Mouse (Mus musculus) liver, embryonic 12.5 days (tissue): Measurements from ENCODE around the gene Notum. TPM values are rescaled to one million over a fixed set of nuclear protein-coding genes. Genes with fewer than 3 reads are reported as not detected.

Experiments
- ATAC-seq: fragments of 200-750 bp; cut with Nextera tagmentation; 2 replicates; pipeline ENCODE4 v1.8.0; 2017; ENCODE audit warnings: moderate number of reproducible peaks, mild to moderate bottlenecking, moderate library complexity
- H3K27ac ChIP-seq: fragments of 300-500 bp; sonication (generic); 2 replicates; pipeline ENCODE4 v1.5.1; 2016; ENCODE audit warnings: mild to moderate bottlenecking
- H3K27me3 ChIP-seq: fragments of 300-500 bp; sonication (generic); replicated peaks from 2 replicates; pipeline ENCODE4 v1.6.1; 2016; ENCODE audit warnings: mild to moderate bottlenecking, moderate library complexity
- H3K36me3 ChIP-seq: fragments of 300-500 bp; sonication (generic); 2 replicates; pipeline ENCODE4 v1.6.1; 2016; ENCODE audit warnings: mild to moderate bottlenecking, moderate library complexity
- H3K4me1 ChIP-seq: fragments of 300-500 bp; sonication (generic); 2 replicates; pipeline ENCODE4 v1.6.1; 2016
- H3K4me2 ChIP-seq: fragments of 300-500 bp; sonication (generic); 2 replicates; pipeline ENCODE4 v1.6.1; 2016; ENCODE audit warnings: mild to moderate bottlenecking, moderate library complexity
- H3K4me3 ChIP-seq: fragments of 300-500 bp; sonication (generic); 2 replicates; pipeline ENCODE4 v1.5.1; 2016; ENCODE audit warnings: mild to moderate bottlenecking, moderate library complexity
- H3K9ac ChIP-seq: fragments of 300-500 bp; sonication (generic); 2 replicates; pipeline ENCODE4 v1.6.1; 2016; ENCODE audit warnings: mild to moderate bottlenecking, moderate library complexity
- H3K9me3 ChIP-seq: fragments of 300-500 bp; sonication (generic); replicated peaks from 2 replicates; pipeline ENCODE4 v1.6.1; 2016; ENCODE audit warnings: mild to moderate bottlenecking, moderate library complexity
- WGBS: fragments of 180-500 bp; shearing (Covaris S2); methylation state at CpG from one replicate; pipeline ENCODE4 v1.1.7; 2016; ENCODE audit not compliant: insufficient replicate concordance; 5-methylcytosine and 5-hydroxymethylcytosine counted together
- polyA plus RNA-seq: library from polyadenylated mRNA; unstranded; fragments of >200 nt; fragmentation: Nextera tagmentation; extraction: Ambion mirVana; gene quantifications from 2 replicates; pipeline ENCODE4 v1.2.1, GENCODE M21; 2016

Gene Notum
- 0.31 and 0.38 TPM in 2 replicates for polyA plus RNA-seq

- peaks cover 100% of the 10 kb centered on the region for H3K27me3 ChIP-seq
- H3K9me3 ChIP-seq: no peaks in the 10 kb centered on the region
- H3K27ac ChIP-seq: no peak within 1 kb of the TSS
- H3K36me3 ChIP-seq: no peaks in the 10 kb centered on the region
- 3% methylated on average over 35 of the region's 35 CpGs for WGBS
- peaks cover 18% of the 10 kb centered on the region for H3K4me1 ChIP-seq
- H3K4me3 ChIP-seq: peak within 1 kb of the TSS; percentile 29
- H3K4me2 ChIP-seq: peak within 1 kb of the TSS; percentile 62
- ATAC-seq: no peak
- peak within 1 kb of the TSS; percentile 36; the same call in 1 of the 2 replicates for H3K9ac ChIP-seq
Measured at GRCm38 (mm10) chr11:120661076-120661460, at the start of gene Notum. TSS of gene Notum (minus strand) at chr11:120661175.

GRCm38 (mm10) chr11:120710672-120711071, 49.7 kb upstream of the Notum start:
- Histone ChIP-seq H3K4me1 (peaks cover 39% of the 10 kb centered on the region), H3K4me3 (no peak overlapping the region), H3K4me2 (no peak overlapping the region), H3K36me3 (peaks cover 53% of the 10 kb centered on the region), H3K9ac (no peak overlapping the region), H3K9me3 (no peaks in the 10 kb centered on the region), H3K27ac (no peak overlapping the region), H3K27me3 (no peaks in the 10 kb centered on the region)
- WGBS: 79% methylated on average over 5 of the region's 5 CpGs
- no peak for ATAC-seq

- Histone ChIP-seq H3K36me3 (peaks cover 44% of the 10 kb centered on the region), H3K4me2 (no peak overlapping the region), H3K9me3 (no peaks in the 10 kb centered on the region), H3K4me1 (peaks cover 40% of the 10 kb centered on the region), H3K27me3 (no peaks in the 10 kb centered on the region), H3K4me3 (no peak overlapping the region), H3K9ac (no peak overlapping the region), H3K27ac (no peak overlapping the region)
- ATAC-seq: no peak
- WGBS: 68% methylated on average over 2 of the region's 2 CpGs
Measured at GRCm38 (mm10) chr11:120709551-120709950, 48.6 kb upstream of the Notum start.

- H3K9me3 ChIP-seq: no peaks in the 10 kb centered on the region
- WGBS: 69% methylated on average over 5 of the region's 5 CpGs
- no peak overlapping the region for H3K4me3 ChIP-seq
- H3K27me3 ChIP-seq: no peaks in the 10 kb centered on the region
- H3K4me1 ChIP-seq: peaks cover 30% of the 10 kb centered on the region
- H3K27ac ChIP-seq: no peak overlapping the region
- peaks cover 53% of the 10 kb centered on the region for H3K36me3 ChIP-seq
- H3K9ac ChIP-seq: no peak overlapping the region; the same call in 1 of the 2 replicates
- ATAC-seq: no peak
- H3K4me2 ChIP-seq: no peak overlapping the region
Measured at GRCm38 (mm10) chr11:120707969-120708368, 47.0 kb upstream of the Notum start.

- 53% methylated on average over 12 of the region's 12 CpGs for WGBS
- Histone ChIP-seq H3K27ac (no peak overlapping the region), H3K27me3 (no peaks in the 10 kb centered on the region), H3K4me1 (peaks cover 22% of the 10 kb centered on the region), H3K4me3 (no peak overlapping the region), H3K9me3 (no peaks in the 10 kb centered on the region), H3K4me2 (no peak overlapping the region), H3K36me3 (peaks cover 58% of the 10 kb centered on the region), H3K9ac (no peak overlapping the region)
- ATAC-seq: no peak
Measured at GRCm38 (mm10) chr11:120707225-120707624, 46.2 kb upstream of the Notum start.

GRCm38 (mm10) chr11:120706120-120706519, 45.1 kb upstream of the Notum start:
- WGBS: 72% methylated on average over 5 of the region's 5 CpGs
- Histone ChIP-seq H3K36me3 (peaks cover 63% of the 10 kb centered on the region), H3K4me2 (no peak overlapping the region), H3K4me3 (no peak overlapping the region), H3K9ac (no peak overlapping the region), H3K27ac (no peak overlapping the region), H3K9me3 (no peaks in the 10 kb centered on the region), H3K27me3 (no peaks in the 10 kb centered on the region), H3K4me1 (peaks cover 22% of the 10 kb centered on the region)
- no peak for ATAC-seq

GRCm38 (mm10) chr11:120704486-120705325, 43.7 kb upstream of the Notum start:
- H3K9ac ChIP-seq: no peak overlapping the region
- WGBS: 54% methylated on average over 8 of the region's 8 CpGs
- no peak overlapping the region for H3K4me2 ChIP-seq
- no peak overlapping the region for H3K27ac ChIP-seq
- no peak overlapping the region for H3K4me3 ChIP-seq
- no peak for ATAC-seq
- no peaks in the 10 kb centered on the region for H3K9me3 ChIP-seq
- peaks cover 58% of the 10 kb centered on the region for H3K36me3 ChIP-seq
- H3K4me1 ChIP-seq: peaks cover 22% of the 10 kb centered on the region
- no peaks in the 10 kb centered on the region for H3K27me3 ChIP-seq

- Histone ChIP-seq H3K9me3 (no peaks in the 10 kb centered on the region), H3K9ac (no peak overlapping the region), H3K4me2 (no peak overlapping the region), H3K4me3 (no peak overlapping the region), H3K36me3 (peaks cover 58% of the 10 kb centered on the region), H3K27me3 (no peaks in the 10 kb centered on the region), H3K4me1 (peaks cover 22% of the 10 kb centered on the region), H3K27ac (no peak overlapping the region)
- no peak for ATAC-seq
- WGBS: 63% methylated on average over 15 of the region's 15 CpGs
Measured at GRCm38 (mm10) chr11:120703696-120704454, 42.9 kb upstream of the Notum start.

GRCm38 (mm10) chr11:120697741-120698140, 36.8 kb upstream of the Notum start:
- WGBS: 76% methylated on average over 10 of the region's 10 CpGs
- Histone ChIP-seq H3K9ac (no peak overlapping the region), H3K36me3 (peaks cover 80% of the 10 kb centered on the region), H3K27me3 (no peaks in the 10 kb centered on the region), H3K9me3 (no peaks in the 10 kb centered on the region; the same call in 1 of the 2 replicates), H3K27ac (no peak overlapping the region), H3K4me3 (no peak overlapping the region), H3K4me1 (no peaks in the 10 kb centered on the region), H3K4me2 (no peak overlapping the region)
- ATAC-seq: no peak

GRCm38 (mm10) chr11:120696568-120696967, 35.6 kb upstream of the Notum start:
- Histone ChIP-seq H3K4me2 (no peak overlapping the region), H3K4me1 (no peaks in the 10 kb centered on the region), H3K36me3 (peaks cover 73% of the 10 kb centered on the region), H3K4me3 (no peak overlapping the region), H3K27ac (no peak overlapping the region), H3K9me3 (no peaks in the 10 kb centered on the region; the same call in 1 of the 2 replicates), H3K9ac (no peak overlapping the region), H3K27me3 (no peaks in the 10 kb centered on the region)
- ATAC-seq: no peak
- WGBS: 75% methylated on average over 6 of the region's 6 CpGs

- no peak overlapping the region for H3K4me2 ChIP-seq
- WGBS: 77% methylated on average over 12 of the region's 12 CpGs
- peak overlapping the region; percentile 13; the same call in 1 of the 2 replicates for H3K9ac ChIP-seq
- H3K36me3 ChIP-seq: peaks cover 71% of the 10 kb centered on the region
- H3K27me3 ChIP-seq: no peaks in the 10 kb centered on the region
- no peaks in the 10 kb centered on the region for H3K4me1 ChIP-seq
- H3K9me3 ChIP-seq: no peaks in the 10 kb centered on the region; the same call in 1 of the 2 replicates
- no peak for ATAC-seq
- no peak overlapping the region for H3K4me3 ChIP-seq
- H3K27ac ChIP-seq: no peak overlapping the region
Measured at GRCm38 (mm10) chr11:120695641-120696040, 34.7 kb upstream of the Notum start.

GRCm38 (mm10) chr11:120695184-120695583, 34.2 kb upstream of the Notum start:
- Histone ChIP-seq H3K4me1 (no peaks in the 10 kb centered on the region), H3K4me2 (no peak overlapping the region), H3K4me3 (no peak overlapping the region), H3K27me3 (no peaks in the 10 kb centered on the region), H3K36me3 (peaks cover 72% of the 10 kb centered on the region), H3K27ac (no peak overlapping the region), H3K9me3 (no peaks in the 10 kb centered on the region; the same call in 1 of the 2 replicates), H3K9ac (no peak overlapping the region)
- 65% methylated on average over 4 of the region's 4 CpGs for WGBS
- 0 out of 2 replicates have a peak, but pooled peaks have one; percentile 9 for ATAC-seq
